Mouse (Mus musculus) mature B cell (primary cell): ENCODE data around the gene Ube2l6.

Source experiments
- in situ Hi-C: fragments of 300-500 bp; cut with MboI; formaldehyde crosslinking; loops from 2 replicates; pipeline ENCODE4 v1.14.3; 2019

Gene Ube2l6

DNA sequence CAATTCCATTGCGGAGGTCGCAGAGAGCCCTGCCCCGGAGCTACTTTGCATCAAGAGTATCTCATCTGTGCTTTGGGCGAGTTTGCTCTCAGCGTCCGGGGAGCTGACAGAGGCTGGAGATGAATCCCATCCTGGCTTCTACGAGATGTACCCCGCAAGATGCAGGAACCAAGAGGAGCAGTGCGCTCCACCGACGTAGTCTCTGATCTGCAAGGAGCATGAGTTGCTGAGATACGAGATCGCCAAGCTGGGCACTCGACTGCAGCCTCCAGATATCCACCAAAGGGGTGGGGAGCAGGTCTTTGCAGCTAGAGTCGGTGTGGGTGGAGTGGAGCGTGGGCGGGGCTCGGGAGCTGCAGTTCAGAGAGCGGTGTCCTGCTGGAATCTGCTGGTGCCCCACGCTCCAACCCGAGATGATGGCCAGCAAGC, at the start of gene Ube2l6:
Gene Ube2l6 (plus strand): TSS at position 336 of the 429 bp plus-strand sequence.
- in situ Hi-C loops: no loop called here

DNA sequence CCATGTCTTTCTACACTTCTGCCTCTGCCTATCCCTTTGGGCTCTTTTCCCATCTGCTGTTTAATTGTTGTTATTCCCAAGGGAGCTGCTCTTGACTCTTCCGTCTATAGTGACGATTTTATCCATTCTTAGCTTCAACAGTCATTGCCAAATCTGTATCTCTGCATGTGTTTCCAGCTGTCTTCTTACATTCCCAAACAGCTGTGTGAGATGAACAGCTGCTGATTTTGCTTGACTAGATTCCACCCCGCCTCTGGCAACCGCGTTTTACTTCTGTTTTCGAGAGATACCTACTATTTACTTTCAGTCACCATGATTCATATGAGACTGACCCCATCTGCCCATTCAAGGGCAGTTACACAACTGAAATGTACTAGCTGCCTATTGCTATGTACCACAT, 48.5 kb upstream of the Ube2l6 start:
- in situ Hi-C loops: no loop called here

DNA sequence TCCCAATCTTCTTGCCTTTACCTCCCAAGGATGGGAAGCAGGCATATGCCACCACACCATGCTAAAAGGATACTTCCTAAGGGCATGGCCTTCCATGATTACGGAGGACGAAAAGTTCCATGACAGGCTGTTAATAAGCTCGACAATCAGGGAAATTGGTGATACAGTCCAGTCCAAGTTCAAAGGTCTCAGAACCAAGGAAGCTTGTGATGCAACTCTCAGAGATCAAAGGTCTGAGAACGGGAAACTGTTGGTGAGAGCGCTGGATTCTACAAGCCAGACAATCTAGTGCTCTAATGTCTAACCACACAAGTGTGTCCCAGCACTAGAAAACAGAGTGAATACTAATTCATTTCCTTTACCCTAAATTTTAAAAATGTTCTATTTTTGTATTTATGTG, 42.4 kb upstream of the Ube2l6 start:
- in situ Hi-C loops: no loop called here

DNA sequence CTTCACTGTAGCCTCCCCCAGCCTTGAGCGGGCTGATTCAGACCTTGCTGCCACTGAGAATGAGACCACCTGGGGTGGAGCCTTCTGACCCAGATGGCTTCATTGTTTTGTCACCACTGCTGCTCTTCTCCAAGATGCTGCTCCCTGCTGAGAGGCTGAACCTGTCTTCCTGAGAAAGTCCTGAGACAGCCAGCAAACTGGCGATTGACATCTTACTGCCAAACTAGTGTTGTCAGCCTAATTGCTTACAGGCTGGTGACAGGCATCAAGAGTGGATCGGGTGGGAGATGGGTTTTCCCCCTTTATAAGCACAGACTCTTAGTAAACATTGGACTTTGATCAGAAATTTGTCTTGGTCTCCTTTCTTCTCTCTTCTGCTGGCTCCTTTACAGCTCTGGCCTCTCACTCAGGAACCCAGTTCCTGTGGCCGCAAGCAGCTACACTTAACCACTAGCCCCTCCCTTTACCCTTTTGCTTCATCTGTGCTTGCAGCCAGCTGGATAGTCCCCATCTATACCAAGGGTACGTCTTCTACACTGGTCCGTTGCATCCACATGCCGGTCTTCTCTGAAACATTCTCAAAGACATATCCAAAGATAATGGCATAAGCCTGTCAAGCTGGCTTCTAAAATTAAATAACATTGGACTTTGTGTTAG, 41.5 kb upstream of the Ube2l6 start:
- in situ Hi-C loops: no loop called here

DNA sequence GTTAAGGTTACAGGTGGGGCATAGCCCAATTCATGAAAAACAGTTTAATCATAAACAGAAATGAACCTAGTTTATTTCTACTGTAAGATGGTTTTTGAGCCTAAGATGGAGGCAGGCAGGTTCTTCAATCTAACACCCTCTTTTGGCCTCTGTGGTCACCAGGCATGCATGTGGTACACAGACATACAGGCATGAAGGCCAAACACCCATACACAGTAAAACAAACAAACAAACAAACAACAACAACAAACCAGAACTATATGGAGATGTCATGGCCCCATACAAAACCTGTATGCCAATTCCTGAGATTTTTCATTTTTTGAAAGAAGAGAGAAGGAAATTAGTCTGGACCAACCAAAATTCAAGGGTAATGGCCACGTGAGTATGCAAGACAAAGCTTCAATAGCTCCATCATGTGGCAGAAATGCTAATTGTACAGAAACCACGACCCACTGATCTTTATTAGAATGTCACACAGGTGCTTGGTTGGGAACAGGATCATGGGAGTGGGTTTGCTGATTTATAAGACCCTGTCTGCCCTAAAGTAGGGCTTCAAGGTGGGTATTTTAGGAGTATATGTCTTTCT, 40.0 kb upstream of the Ube2l6 start:
- in situ Hi-C loops: no loop called here

DNA sequence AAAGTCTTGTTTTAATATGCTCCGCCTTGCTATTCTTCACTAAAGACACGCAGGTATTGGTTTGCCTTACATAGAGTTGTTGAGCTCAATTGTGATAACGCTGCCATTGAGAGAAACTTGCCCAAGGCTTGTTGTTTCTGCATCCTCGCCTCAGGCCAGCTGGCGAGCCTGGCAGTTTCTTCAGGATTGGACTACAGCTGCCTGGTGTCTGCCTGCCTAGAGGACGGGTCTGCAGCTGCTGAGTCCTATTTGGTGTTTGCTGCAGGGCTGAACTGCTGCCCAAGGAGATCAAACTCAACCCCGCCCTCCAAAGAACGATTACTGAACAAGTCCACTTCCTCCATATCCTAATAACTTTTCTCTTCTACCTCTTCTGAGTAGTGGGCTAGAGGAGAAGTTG, 37.9 kb upstream of the Ube2l6 start:
- in situ Hi-C loops: no loop called here

DNA sequence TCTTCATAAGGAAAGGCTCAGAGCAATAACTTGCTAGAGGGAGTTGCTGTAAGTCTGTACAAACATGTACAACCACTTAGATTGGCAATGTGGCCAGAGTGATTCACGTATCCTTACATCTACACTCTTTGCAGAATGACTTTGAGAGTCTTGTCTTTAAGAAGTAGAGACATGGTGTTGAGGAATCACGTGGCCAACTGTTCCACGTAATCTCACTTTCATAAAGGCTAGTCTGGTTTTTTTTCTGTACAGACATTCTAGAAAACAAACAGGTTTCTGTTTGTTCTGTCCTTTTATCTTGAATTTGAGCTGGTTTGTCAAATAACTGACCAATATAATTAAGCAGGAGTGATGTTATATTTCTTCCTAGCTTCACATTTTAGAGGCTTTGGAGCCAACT, 37.3 kb upstream of the Ube2l6 start:
- in situ Hi-C loops: no loop called here

DNA sequence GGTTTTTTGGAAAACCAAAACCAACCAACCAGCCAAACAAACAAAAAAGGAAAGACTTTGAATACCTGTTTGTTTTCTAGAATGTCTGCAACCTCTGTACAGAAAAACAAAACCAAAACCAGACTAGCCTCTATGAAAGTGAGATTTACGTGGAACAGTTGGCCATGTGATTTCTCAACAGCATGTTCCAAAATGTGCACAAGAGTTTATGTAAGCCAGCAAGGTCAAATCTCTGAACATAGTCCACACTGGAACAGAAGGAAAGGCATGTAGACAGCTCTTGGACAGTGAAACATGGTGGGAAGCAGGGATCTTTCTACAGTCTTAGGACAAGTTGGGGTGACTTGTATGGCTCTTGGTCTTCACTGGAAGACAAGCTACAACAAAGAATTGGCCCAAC, 36.8 kb upstream of the Ube2l6 start:
- in situ Hi-C loops: no loop called here

DNA sequence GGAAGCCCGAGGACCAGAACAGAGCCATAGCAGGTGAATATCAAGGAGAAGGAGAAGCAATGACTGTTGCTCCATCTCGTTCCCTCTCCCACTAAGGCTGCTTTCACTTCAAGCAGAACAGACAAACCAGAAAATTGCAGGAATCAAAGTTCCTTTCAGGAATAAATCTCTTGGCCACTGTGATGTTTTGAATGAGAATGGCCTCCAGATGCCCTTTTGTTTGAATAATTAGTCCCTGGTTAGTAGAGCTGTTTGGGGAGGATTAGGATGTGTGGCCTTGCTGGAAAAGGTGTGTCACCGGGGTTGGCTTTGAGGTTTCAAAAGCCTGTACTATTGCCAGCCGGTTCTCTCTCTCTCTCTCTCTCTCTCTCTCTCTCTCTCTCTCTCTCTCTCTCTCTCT, 36.3 kb upstream of the Ube2l6 start:
- in situ Hi-C loops: no loop called here

DNA sequence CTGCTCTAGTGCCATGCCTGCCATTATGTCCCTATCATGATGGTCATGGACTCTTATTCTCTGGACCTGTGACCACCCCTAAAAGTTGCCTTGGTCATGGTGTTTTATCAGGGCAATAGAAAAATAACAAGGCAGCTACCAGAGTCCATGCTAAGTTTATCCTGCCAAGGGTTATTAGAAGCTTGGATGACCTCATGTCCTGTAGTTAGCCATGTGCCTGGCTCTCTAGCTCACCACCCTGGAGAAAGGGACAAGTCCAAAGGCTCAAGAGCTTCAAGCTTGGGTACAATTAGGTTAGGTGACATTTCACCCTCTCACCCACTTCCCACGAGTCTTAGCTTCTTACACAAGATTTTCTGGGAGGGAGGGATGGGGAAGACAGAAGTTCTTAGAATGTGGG, 35.8 kb upstream of the Ube2l6 start:
- in situ Hi-C loops: no loop called here

DNA sequence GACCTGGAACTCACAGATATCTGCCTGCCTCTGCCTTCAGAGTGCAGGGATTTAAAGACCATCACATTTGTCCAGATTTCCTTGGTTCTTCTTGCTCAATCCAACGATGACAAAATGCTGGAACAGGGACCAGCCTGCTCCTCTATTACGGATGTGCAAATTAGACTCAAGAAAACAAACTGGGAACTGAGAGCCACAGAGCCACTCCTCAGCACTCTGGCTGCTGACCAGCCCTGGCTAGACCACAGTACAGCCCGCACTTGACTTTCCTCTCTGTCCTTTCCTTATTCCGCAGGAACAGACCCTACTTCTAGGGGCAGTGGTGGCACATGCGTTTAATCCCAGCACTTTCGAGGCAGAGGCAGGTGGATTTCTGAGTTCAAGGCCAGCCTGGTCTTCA, 28.1 kb upstream of the Ube2l6 start:
- in situ Hi-C loops: no loop called here

DNA sequence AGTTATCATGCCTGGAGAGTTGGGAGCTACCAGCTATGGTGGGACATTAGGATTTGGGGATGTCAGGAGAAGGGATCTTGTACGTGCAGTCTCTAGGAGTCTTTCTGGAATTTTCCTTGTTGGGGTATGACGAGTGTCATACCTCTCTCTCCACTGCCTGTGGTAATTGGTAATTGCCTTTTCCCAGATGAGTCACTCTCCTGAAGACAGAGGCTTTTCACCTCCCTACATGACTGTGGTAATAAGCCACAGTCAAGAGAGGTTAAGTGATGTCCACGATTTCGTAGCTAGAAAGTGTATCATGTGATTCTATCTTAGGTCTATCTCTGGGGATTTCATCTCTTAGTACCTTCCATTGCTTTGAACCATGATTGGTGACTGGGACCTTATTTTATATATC, 26.2 kb upstream of the Ube2l6 start:
- in situ Hi-C loops: no loop called here

DNA sequence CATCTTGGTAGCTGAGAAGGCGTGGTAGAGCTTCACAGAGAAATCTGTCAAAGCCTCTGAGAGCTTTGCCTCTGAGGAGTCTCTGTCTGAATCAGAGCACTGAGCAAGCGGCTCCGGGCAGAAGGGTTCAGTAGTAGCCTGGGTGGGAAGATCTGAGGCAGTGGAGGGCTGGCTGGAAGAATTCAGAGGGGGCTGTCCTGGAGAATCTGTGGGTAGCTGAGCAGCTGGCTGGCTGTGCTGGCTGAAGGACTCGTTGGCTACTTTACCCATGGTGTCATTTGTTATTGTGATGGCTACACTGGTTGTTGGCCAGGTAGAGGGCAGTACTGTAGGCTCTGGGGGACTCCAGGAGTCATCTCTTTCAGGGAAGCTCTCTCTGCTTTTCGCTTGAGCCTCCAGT, 25.4 kb upstream of the Ube2l6 start:
- in situ Hi-C loops: no loop called here

DNA sequence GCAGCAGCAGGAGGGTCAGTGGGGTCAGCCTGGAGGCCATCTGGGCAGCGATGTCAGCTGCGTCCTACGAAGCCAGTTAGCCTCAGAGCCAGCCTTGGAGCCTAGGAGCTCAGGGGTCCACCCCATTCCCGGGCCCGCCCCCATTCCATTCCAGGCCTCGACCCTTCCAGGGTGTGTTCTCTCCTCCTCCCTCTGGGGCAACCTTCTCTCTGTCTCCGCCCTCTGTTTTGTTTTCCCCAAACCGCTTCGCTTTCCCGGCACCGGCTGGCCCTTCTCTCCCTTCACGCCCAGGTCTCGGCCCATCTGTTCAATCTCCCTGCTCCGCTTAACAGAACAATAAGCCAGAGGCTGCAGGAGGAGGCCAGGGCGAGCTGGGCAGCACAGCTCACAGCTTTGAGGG, 23.9 kb upstream of the Ube2l6 start:
- in situ Hi-C loops: no loop called here

DNA sequence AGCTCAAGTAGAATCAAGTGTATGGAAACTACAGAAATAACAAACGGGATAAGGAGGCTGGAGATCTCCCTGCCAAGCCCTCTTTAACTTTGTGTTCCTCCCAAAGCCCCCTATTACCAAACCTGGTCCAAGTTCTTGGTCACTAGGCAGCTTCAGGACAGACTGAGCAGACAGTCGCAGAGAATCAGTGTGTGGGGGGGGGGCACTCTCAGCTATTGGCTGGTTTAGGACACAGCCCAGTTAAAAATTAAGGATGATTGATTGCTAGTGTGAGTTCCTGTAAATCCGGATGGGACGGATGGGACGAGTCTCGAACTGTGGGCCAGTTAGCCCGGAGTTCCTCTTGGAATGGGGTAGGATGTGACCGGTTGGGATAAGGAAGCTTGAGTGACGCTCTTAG, 23.4 kb upstream of the Ube2l6 start, which contains the start of gene Serping1:
Gene Serping1 (minus strand): TSS at position 204 of the 400 bp plus-strand sequence.
- in situ Hi-C loops: no loop called here

DNA sequence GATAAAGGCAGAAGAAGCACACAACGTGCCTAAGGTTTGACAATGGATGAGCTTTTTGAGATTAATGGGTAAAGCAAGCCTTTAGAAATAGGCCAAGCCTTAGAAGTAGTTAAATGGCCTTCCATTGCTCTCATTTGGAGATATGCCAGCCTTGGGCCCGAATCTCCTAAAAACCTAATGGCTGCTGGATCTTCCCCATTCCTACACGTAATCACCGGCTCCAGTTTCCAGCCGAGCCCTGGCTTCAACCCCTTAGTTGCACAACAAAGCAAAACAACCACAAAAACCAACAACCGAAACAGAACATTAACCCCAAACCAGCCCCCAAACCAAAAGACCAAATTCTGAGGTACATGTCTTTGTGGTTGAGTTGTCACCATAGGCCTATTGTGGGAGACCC, 23.0 kb upstream of the Ube2l6 start:
- in situ Hi-C loops: no loop called here

DNA sequence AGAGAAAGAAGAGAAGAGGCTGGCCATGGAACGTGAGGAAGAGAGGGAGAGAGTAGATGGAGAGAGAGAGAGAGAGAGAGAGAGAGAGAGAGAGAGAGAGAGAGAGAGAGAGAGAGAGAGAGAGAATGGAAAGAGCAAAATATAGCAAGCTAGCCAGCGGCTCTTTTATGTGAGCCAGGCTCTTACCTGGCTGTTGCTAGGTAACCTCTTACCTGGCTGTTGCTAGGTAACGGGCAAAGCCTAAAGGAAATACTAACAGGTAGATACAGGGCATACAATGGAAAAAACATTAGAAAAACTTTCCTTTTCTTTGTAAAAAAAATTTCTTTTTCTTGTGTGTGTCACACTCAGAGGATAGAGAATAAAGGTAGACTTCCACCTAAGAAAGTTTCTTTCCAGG, 20.9 kb upstream of the Ube2l6 start:
- in situ Hi-C loops: no loop called here

DNA sequence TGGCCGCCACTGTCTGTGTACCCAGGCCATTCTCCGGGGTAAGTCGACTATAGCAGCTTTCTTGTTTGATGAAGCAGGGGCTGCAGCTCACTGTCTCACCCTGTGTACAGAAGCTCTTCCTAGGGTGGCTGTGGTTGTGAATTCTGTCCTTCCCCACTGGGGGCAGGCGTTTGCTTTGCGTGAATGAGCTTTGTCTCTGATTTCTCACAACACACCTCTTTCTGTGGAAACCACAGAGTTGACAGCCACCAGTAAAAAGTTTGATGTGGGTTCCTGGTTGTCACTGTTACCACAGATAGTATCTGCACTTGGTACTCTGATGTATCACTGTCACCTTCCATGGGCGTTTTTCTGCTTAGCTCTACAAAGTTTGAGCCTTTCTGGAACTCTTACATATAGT, 19.4 kb upstream of the Ube2l6 start:
- in situ Hi-C loops: no loop called here

DNA sequence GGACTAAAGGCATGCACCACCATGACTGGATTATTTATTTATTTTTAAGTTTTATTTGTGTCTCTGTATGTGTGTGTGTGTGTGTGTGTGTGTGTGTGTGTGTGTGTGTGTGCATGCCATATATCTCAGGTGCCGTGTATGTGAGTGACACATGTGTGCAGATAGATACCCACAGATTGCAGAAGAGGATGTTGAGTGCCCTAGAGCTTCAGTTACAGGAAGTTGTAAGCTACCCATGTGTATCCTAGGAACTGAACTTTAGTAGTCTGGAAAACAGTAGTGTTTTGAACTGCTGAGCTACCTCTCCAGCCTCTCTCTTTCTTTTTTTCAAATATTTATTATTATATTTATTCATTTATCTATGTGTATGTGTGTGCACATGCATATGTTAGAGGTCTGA, 15.3 kb upstream of the Ube2l6 start:
- in situ Hi-C loops: no loop called here

DNA sequence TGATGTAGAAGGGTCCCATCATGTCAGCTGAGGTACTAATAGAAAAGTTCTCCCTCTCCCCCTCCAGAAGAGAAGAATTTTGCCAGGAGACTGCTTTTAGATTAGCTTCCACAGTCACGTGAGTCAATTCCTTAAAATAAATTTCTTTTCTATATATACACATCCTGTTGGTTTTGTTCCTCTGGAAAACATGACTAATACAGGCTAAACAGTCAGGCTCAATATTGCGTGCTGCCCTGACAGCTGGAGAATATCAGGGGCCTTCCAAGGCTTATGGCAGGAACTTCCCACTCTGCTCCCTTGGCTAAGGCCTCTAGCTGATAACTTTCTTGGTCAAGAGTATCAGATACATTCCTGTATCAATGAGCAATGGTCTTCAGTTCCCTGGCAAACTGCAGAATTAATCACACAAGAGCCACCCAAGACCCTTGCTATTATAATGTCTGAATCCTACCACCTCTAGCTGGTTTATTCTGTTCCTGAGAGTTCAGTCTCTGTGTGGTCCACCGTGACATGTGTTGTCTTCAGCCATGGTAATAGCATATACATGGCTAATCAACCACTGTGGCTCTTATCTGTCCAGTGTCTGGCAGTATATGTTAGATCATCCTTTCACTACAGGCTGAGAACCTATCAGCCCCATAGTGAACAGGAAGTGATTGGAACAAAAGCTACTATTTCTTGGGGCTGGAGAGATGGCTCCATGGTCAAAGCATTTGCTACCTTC, 14.6 kb upstream of the Ube2l6 start:
- in situ Hi-C loops: no loop called here

DNA sequence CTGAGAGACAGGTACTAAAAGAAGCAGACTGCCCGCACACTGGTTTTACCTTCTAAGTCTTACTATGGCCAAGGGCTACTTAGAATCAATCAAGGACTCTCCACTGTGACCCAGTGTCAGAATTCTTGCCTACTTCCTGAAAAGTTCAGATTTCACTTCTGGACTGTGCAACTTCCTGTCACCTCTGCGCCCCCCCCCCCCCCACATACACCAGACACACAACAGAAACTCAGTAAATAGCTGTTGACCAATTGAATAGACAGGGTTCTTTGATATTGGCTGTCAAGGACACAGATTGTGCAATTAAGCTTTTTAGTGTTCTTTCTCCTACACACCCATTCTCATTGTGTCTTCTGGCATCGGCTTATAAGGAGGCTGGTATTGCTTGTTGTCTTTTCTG, 10.3 kb upstream of the Ube2l6 start:
- in situ Hi-C loops: no loop called here

DNA sequence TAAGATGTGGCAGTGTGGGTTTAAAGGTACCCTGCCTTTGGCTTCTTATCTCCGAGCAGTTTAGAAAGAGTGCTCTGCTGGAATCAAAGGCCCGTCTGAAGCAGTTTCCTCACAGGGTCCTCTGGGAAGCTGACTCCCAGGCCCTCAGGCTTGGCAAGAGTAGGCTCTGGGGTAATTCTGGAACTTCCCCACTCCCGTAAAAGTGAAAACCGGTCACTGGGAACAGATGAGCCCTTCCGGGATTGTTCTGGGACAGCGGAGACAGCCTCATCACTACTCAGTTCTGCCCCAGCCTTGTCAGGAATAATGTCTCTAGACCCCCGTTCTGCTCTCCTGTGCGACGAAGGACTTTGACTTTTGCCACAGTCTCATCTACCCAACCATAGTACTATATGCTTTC, 8.2 kb upstream of the Ube2l6 start:
- in situ Hi-C loops: no loop called here

DNA sequence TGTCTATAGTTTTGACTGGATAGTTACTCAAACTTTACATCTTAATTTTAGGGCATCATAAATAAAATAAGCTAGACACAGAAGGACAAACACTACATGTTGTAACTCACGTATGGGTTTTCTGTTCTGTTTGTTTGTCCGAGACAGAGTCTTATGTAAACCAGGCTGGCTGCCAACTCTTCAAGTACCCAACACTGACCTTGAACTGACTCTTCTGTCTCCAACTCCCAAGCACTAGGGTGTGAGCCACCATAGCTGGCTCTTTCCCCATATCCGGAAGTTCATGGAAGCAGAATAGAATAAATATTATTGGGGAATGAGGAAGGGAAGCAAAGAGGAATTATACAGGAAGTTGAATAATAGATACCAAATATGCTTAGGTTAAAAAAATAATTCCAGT, 6.1 kb upstream of the Ube2l6 start:
- in situ Hi-C loops: no loop called here
